Mouse (Mus musculus) gastrocnemius, adult 18-20 months (tissue): ENCODE measurements around the gene Ptgr2. TPM values are rescaled to one million over a fixed set of nuclear protein-coding genes. Genes with fewer than 3 reads are reported as not detected.
"Not testable (repeated sequence)": the region's sequence is repeated elsewhere in the genome, so short reads cannot be mapped to it uniquely, and the experiment has no call there.

Experiments used
- DNase-seq: peaks from one replicate; pipeline ENCODE4 v3.0.0; 2021; ENCODE audit warnings: low spot score
- total RNA-seq, 2 experiments: library from RNA; stranded (reverse); gene quantifications; 2 replicates each; pipeline ENCODE4 v1.2.3; 2021

The Ptgr2 gene
- total RNA-seq, 2 experiments from 2014 or later, result 67.1 to 80.5 TPM

- DNase-seq, result no peak
These were observed 14.2 kb downstream of the Ptgr2 start for GRCm38 (mm10) chr12:84299265-84299664.

DNA sequence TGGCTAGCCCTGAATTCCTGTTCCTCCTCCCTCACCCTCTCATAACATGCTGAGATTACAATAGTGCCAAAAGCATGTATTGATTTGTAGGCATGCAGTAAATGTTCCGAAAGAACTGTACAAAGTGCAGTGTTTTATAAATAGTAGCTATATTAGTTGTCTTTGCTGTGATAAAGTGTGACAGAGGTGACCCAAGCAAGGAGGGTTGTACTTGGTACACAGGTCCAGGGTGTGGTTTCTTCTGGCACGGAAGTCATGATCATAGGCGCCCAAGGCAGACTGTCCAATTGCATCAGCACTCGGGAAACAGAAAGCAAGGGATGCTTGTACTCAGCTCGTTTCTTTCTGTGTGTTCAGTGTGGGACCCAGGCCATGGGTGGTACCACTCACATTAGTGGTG lies 19.1 kb downstream of the Ptgr2 start:
- no peak for DNase-seq

- no peak for DNase-seq
These were observed 19.5 kb downstream of the Ptgr2 start for GRCm38 (mm10) chr12:84304554-84304953.

- DNase-seq, result no peak
These were observed 26.3 kb downstream of the Ptgr2 start for GRCm38 (mm10) chr12:84311306-84311705.

DNA sequence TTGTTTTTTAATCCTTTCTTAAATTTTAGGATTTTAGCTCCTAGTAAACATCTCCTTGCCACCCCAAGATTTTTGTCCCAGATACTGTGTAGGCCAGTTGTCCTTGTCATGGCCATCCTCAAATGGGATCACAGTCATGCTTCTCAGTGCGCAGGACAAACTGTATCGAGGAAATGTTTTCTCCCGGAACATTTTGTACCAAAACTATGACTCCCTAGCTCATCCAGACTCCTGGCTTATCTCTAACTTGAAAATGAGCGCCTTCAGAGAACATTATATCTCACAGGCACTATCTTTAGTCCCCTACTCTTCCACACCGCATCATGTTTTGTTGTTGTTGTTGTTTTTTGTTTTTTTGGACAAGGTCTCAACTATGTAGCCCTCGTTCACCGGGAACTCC lies 31.0 kb downstream of the Ptgr2 start:
- no peak for DNase-seq

DNA sequence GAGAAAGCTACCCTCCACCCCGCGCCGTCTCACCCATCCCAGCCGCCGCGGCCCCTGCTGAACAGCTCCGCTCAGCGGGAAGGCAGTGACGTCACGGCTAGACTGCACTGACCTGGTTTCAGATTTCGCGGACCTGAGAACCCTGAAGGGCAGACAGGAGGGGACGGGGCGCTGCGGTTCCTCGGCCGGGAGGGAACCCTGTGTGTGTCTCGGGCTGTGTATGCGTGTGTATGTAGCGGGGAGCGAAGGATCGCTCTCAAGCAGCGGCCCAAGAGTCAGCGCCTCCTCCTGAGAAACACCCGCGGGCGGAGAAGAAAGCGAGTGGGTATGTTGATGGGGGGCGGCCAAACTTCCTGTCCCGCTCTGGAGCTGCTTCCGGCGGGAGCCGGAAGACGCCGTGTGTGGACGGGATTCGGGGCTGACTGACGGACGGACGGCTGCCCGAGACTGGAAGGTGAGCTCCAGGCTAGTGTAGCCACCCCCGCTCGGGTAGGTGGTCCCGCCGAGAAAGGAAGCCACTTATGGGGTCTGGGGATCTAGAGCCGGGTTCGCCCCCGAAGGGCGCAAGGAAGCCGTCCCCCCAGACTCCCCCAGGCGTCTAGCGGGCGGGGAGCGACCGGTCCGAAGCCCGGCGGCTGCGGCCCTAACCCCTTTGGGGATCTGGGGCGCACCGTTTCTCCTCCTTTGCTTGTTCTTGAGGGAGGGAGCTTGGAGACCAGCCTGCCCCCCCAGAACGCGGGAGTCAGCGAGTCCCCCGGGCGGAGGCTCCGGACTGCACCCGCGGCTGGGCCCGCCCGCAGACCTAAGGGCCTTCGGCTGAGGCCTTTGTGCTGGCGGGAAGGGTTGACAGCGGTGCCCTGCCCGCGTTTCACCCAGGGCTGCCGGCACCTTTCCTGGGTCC lies 31.9 kb downstream of the Ptgr2 start, which contains the start of gene Zfp410:
Gene Zfp410 (plus strand): TSS at position 132 of the 901 bp plus-strand sequence.
- DNase-seq, result peak; percentile 86

GRCm38 (mm10) chr12:84327111-84327512 lies 42.1 kb downstream of the Ptgr2 start:
- DNase-seq, result no peak

DNA sequence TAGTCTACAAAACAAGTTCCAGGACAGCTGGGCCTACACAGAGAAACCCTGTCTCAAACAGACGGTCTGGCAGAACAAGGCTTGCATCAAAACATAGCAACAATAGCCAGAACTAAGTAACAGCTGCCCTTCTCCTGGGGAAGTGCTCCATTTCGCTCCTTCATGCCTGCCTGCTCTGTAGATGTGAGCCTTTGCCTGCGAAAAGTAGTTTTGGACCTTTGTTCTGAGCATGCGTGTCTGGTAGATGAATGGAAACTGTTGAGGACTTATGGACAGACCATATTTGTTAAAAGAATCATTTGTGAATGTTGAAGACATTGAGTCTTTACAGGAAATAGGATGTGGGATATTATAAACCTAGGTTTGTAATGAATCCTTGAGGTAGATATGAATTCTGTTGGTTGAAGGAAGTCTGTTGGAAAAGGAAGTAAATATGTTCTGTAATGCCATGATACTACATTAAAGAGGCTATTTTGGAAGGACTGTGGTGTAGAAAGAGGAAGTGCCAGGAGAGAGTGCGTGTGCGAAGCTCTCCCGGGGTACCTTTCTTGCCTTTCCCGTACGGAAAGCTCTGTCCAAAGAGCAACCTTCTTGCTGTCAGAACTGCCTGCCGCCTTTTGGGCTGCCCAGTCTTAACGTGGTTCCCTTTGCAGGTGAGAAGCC lies 52.1 kb downstream of the Ptgr2 start:
- DNase-seq, result no peak

- DNase-seq, result no peak
These were observed 62.2 kb downstream of the Ptgr2 start for GRCm38 (mm10) chr12:84347192-84347591.

DNA sequence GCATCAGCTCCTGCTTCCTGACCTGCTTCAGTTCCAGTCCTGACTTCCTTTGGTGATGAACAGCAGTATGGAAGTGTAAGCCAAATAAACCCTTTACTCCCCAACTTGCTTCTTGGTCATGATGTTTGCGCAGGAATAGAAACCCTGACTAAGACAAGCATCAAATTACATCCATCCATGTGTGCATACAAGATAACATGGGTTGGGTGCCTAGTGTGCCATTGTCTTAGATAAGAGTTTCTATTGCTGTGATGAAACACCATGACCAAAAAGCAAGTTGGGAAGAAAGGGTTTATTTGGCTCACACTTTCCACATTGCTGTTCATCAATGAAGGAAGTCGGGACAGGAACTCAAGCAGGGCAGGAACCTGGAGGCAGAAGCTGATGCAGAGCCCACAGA lies 73.7 kb downstream of the Ptgr2 start:
- DNase-seq, result not testable (repeated sequence)

GRCm38 (mm10) chr12:84361555-84362489 lies 76.8 kb downstream of the Ptgr2 start, which contains the start of the genes Coq6 and Fam161b:
Gene Coq6, plus strand, starts transcription at chr12:84361657.
Gene Fam161b, minus strand, starts transcription at chr12:84361833.
- DNase-seq, result peak; percentile 96

GRCm38 (mm10) chr12:84362872-84363271 lies 77.8 kb downstream of the Ptgr2 start:
- DNase-seq, result no peak

GRCm38 (mm10) chr12:84364291-84364690 lies 79.3 kb downstream of the Ptgr2 start:
- DNase-seq, result no peak

- no peak for DNase-seq
These were observed 80.1 kb downstream of the Ptgr2 start for GRCm38 (mm10) chr12:84365137-84365536.

Other genes starting within 250 kb of the Ptgr2 start
- under 1 TPM; 0.07 to 0.14 TPM for gene Acot4, start 246.9 kb upstream of the Ptgr2 start, total RNA-seq
- not detected for gene Gm49366, start 246.3 kb upstream of the Ptgr2 start, total RNA-seq
- not detected for gene Acot3, start 233.1 kb upstream of the Ptgr2 start, total RNA-seq
- gene Acot5, start 215.9 kb upstream of the Ptgr2 start, total RNA-seq, result not detected
- gene Acot6, start 184.6 kb upstream of the Ptgr2 start, total RNA-seq, result 1 to 10 TPM; 2.5 to 3.0 TPM
- 1 to 10 TPM; 7.3 to 7.4 TPM for gene Dnal1, start 170.9 kb upstream of the Ptgr2 start, total RNA-seq
- gene Pnma1, start 136.7 kb upstream of the Ptgr2 start, total RNA-seq, result under 1 TPM in 1 of 2 experiments, not detected in 1; 0.11 TPM
- gene Elmsan1, start 66.4 kb upstream of the Ptgr2 start, total RNA-seq, result 10 to 100 TPM in 1 of 2 experiments, 1 to 10 TPM in 1; 6.9 to 10.9 TPM
- 10 to 100 TPM; 18.6 to 19.3 TPM for gene Zfp410, start 31.6 kb downstream of the Ptgr2 start, total RNA-seq
- gene Coq6, start 76.4 kb downstream of the Ptgr2 start, total RNA-seq, result 10 to 100 TPM; 20.4 to 25.4 TPM
- 1 to 10 TPM in 1 of 2 experiments, under 1 TPM in 1; 1.00 to 1.1 TPM for gene Fam161b, start 76.6 kb downstream of the Ptgr2 start, total RNA-seq
- 10 to 100 TPM; 15.3 to 16.5 TPM for gene Entpd5, start 123.8 kb downstream of the Ptgr2 start, total RNA-seq
- 1 to 10 TPM; 2.1 to 2.9 TPM for gene Bbof1, start 123.8 kb downstream of the Ptgr2 start, total RNA-seq
- 10 to 100 TPM; 11.7 to 12.5 TPM for gene Rnf113a2, start 132.0 kb downstream of the Ptgr2 start, total RNA-seq
- gene Aldh6a1, start 165.8 kb downstream of the Ptgr2 start, total RNA-seq, result 100 to 1,000 TPM; 117 to 121 TPM
- gene Lin52, start 166.2 kb downstream of the Ptgr2 start, total RNA-seq, result 1 to 10 TPM; 7.4 to 9.2 TPM